Mouse (Mus musculus): ENCODE measurements at regions not wholly inside any gene's neighbourhood (a gene's known extent, or its start where the extent isn't known, plus 50 kb on each side); places are given as distances from the start of the nearest gene placed in this dataset.

DNA sequence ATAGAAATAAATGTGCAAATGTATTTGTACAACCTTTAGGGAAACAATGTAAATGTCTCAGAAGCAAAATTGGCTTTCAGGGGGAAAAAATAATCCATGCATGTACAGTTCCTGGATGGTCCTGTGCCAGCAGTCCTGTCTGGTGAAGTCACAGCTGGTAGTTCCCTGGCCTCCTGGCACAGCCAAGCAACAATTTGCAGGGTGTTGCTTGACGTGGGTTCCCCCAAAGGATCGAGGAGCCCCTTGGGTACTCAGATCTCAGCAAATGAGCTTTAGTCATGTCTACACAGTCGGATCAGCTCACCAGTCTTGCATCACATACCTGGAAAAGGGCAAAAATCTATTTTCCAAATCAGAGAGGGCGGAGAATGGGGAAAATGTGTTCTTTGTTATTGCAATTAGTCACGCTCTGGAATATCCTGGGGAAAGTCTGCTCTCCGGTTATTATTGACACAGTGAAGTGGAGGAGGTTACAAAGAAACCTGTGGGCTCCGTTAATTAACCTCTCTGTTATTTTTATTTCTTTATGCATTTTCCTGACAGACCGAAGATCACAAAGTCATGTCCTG, 106.9 kb downstream of the Tex36 start:
- no peak for DNase-seq (ENCODE audit: low read depth, low spot score)
- H3K36me3 ChIP-seq (ENCODE audit: control insufficient read depth in 1 of 2, insufficient read depth in 2 of 2, low read length in 2 of 2) = no peaks in the 10 kb centered on the region
- no peak overlapping the region for H3K9ac ChIP-seq (ENCODE audit: control insufficient read depth, low read depth, low read length, poor library complexity, severe bottlenecking)
- H3K27me3 ChIP-seq (ENCODE audit: control insufficient read depth in 1 of 2, insufficient read depth in 2 of 2, low read length in 2 of 2) = no peaks in the 10 kb centered on the region
- TF ChIP-seq ZC3H11A (IDR thresholded peaks at IDR 0.05; ENCODE audit: low read depth, low read length) = no peak
- TF ChIP-seq ZMIZ1 (IDR thresholded peaks at IDR 0.05; ENCODE audit: low read depth, low read length) = no peak
- no peak for TF ChIP-seq CHD1 (IDR thresholded peaks at IDR 0.05; ENCODE audit: low read depth, low read length)
- no peak for TF ChIP-seq ZKSCAN1 (IDR thresholded peaks at IDR 0.05; ENCODE audit: low read depth, low read length)
- TF ChIP-seq ZNF384 (IDR thresholded peaks at IDR 0.05; ENCODE audit: low read depth, low read length) = no peak
- TF ChIP-seq POLR2A (IDR thresholded peaks at IDR 0.05; ENCODE audit: control insufficient read depth in 1 of 2, insufficient read depth in 1 of 2, low read depth in 1 of 2, low read length in 2 of 2, poor library complexity in 1 of 2) = no peak
- no peak for TF ChIP-seq MXI1 (IDR thresholded peaks at IDR 0.05; ENCODE audit: low read depth, low read length)
- no peak for TF ChIP-seq NRF1 (IDR thresholded peaks at IDR 0.05; ENCODE audit: insufficient read depth, low read depth, low read length, poor library complexity, severe bottlenecking)
- TF ChIP-seq GATA1 (IDR thresholded peaks at IDR 0.05; ENCODE audit: low read depth, low read length) = no peak
- H3K4me1 ChIP-seq (ENCODE audit: control insufficient read depth in 1 of 2, insufficient read depth in 2 of 2, low read length in 2 of 2) = no peaks in the 10 kb centered on the region
- H3K4me3 ChIP-seq (ENCODE audit: control insufficient read depth in 1 of 2, insufficient read depth in 1 of 2, low read depth in 2 of 2, low read length in 2 of 2) = no peak overlapping the region
- no peak overlapping the region for H3K27ac ChIP-seq (ENCODE audit: control insufficient read depth, low read depth, low read length)
- H3K9me3 ChIP-seq (replicated peaks; ENCODE audit: insufficient read depth, low read length) = no peaks in the 10 kb centered on the region
- H3K79me2 ChIP-seq (ENCODE audit: control insufficient read depth, insufficient read depth, low read length, poor library complexity) = no peaks in the 10 kb centered on the region

DNA sequence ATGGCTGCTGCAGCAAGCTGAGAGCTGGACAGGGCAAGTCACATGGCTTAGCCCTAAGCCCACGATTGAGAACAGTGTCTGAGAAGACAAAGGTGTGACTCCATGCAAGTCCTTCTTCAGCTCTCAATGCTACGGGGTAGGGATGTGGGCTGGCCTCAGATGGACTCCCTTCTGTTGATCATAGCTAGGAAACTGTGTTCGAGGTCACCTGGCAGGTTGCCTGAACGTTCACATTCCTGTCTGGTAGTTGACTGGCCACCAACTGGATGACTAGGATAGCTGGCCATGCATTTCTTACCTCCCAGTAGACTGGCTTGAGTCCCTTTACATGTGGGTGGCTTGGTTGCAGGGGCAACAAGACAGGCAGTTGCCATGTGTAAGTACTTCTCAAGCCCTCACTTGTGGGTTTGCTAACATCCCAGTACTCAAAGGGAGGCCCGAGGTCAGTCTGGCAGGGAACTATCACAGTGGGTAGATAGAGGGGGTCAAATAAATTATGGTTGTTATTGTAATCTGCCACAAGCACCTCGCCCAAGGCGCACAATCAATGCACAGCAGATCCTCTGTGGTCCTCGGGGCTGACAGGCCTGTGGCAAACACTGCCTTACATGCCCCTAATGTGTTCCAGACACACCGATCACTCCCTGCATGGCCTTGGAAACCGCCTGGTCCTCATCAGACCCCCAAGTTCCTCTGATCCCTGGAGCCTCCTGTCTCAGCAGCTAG, 107.5 kb downstream of the Tex36 start:
- Histone ChIP-seq H3K36me3 (ENCODE audit: control insufficient read depth in 1 of 2, insufficient read depth in 2 of 2, low read length in 2 of 2) (no peaks in the 10 kb centered on the region), H3K27me3 (ENCODE audit: control insufficient read depth in 1 of 2, insufficient read depth in 2 of 2, low read length in 2 of 2) (no peaks in the 10 kb centered on the region), H3K27ac (ENCODE audit: control insufficient read depth, low read depth, low read length) (no peak overlapping the region), H3K9me3 (replicated peaks; ENCODE audit: insufficient read depth, low read length) (no peaks in the 10 kb centered on the region), H3K4me3 (ENCODE audit: control insufficient read depth in 1 of 2, insufficient read depth in 1 of 2, low read depth in 2 of 2, low read length in 2 of 2) (no peak overlapping the region), H3K9ac (ENCODE audit: control insufficient read depth, low read depth, low read length, poor library complexity, severe bottlenecking) (no peak overlapping the region), H3K4me1 (ENCODE audit: control insufficient read depth in 1 of 2, insufficient read depth in 2 of 2, low read length in 2 of 2) (no peaks in the 10 kb centered on the region), H3K79me2 (ENCODE audit: control insufficient read depth, insufficient read depth, low read length, poor library complexity) (no peaks in the 10 kb centered on the region)
- TF ChIP-seq USF1 (IDR thresholded peaks at IDR 0.05; ENCODE audit: low read depth, low read length) (no peak), RCOR1 (IDR thresholded peaks at IDR 0.05; ENCODE audit: low read depth, low read length) (no peak), ZKSCAN1 (IDR thresholded peaks at IDR 0.05; ENCODE audit: low read depth, low read length) (no peak), POLR2A (IDR thresholded peaks at IDR 0.05; ENCODE audit: control insufficient read depth in 1 of 2, insufficient read depth in 1 of 2, low read depth in 1 of 2, low read length in 2 of 2, poor library complexity in 1 of 2) (no peak), E2F4 (IDR thresholded peaks at IDR 0.05; ENCODE audit: borderline replicate concordance, low read depth, low read length) (no peak), ELF1 (IDR thresholded peaks at IDR 0.05; ENCODE audit: low read depth, low read length) (no peak), TAL1 (IDR thresholded peaks at IDR 0.05; ENCODE audit: low read length) (no peak), HCFC1 (IDR thresholded peaks at IDR 0.05; ENCODE audit: low read depth, low read length) (no peak), MAX (IDR thresholded peaks at IDR 0.05; ENCODE audit: low read length) (no peak), ZC3H11A (IDR thresholded peaks at IDR 0.05; ENCODE audit: low read depth, low read length) (no peak), SIN3A (IDR thresholded peaks at IDR 0.05; ENCODE audit: low read length) (no peak), CHD1 (IDR thresholded peaks at IDR 0.05; ENCODE audit: low read depth, low read length) (no peak), MYC (IDR thresholded peaks at IDR 0.05; ENCODE audit: low read depth, low read length) (no peak), MAZ (IDR thresholded peaks at IDR 0.05; ENCODE audit: low read depth, low read length) (no peak), RAD21 (IDR thresholded peaks at IDR 0.05; ENCODE audit: low read depth, low read length) (no peak), NRF1 (IDR thresholded peaks at IDR 0.05; ENCODE audit: insufficient read depth, low read depth, low read length, poor library complexity, severe bottlenecking) (no peak), MEF2A (IDR thresholded peaks at IDR 0.05; ENCODE audit: extremely low read depth, insufficient replicate concordance, low read depth, low read length, poor library complexity, severe bottlenecking) (no peak), UBTF (IDR thresholded peaks at IDR 0.05; ENCODE audit: borderline replicate concordance, insufficient read depth, low read depth, low read length) (no peak)
- DNase-seq (ENCODE audit: low read depth, low spot score) = no peak
